In genomic region chr12:34170601-34171000, GRCm38 (mm10) we compare ENCODE assay signal across 20 mouse cellular contexts.
DNase-seq lines count a peak whose midpoint lies in the region; ATAC-seq lines count a peak whose summit lies in the region.
"Had no signal": no experiment of that assay in that cellular context is flagged by ENCODE, and none has a peak within 500 bp of the region (broad histone marks: within the 10 kb centered on the region; RNA-seq: fewer than 3 reads in every experiment).

No protein-coding gene starts in this region.

- WGBS in neural tube, embryonic 11.5 days: 69% methylated on average over 3 of the region's 3 CpGs
- WGBS in embryonic facial prominence, embryonic 12.5 days: 29% methylated on average over 3 of the region's 3 CpGs
- WGBS in limb, embryonic 12.5 days: 14% methylated on average over 3 of the region's 3 CpGs

- H3K4me2 ChIP-seq in neural tube, embryonic 11.5 days (ENCODE audit: low read depth): no peak overlapping the region
- no peak overlapping the region for H3K4me2 ChIP-seq in embryonic facial prominence, embryonic 12.5 days (replicated peaks)
- no peak overlapping the region for H3K4me2 ChIP-seq in limb, embryonic 12.5 days
- H3K4me2 ChIP-seq: hindbrain, embryonic 14.5 days; neural tube, embryonic 15.5 days; stomach, embryonic 15.5 days had no signal

- ATAC-seq in neural tube, embryonic 11.5 days (ENCODE audit: insufficient read depth, low FRiP score, low TSS enrichment): no peak
- no peak for ATAC-seq in embryonic facial prominence, embryonic 12.5 days (ENCODE audit: insufficient number of reproducible peaks, insufficient read depth, low FRiP score, low TSS enrichment)
- ATAC-seq in limb, embryonic 12.5 days (ENCODE audit: insufficient number of reproducible peaks, insufficient read depth, low FRiP score, low TSS enrichment, low read depth): 0 out of 2 replicates have a peak, but pooled peaks have one; percentile 81
- ATAC-seq: intestine, embryonic 16.5 days; liver, postnatal 0 days had no signal

- no peak overlapping the region for H3K4me3 ChIP-seq in neural tube, embryonic 11.5 days (ENCODE audit: low read depth, low read length)
- H3K4me3 ChIP-seq in embryonic facial prominence, embryonic 12.5 days: no peak overlapping the region
- no peak overlapping the region for H3K4me3 ChIP-seq in limb, embryonic 12.5 days (replicated peaks)
- H3K4me3 ChIP-seq: heart, adult 2 months; neural tube, embryonic 15.5 days; stomach, embryonic 15.5 days had no signal

- H3K36me3 ChIP-seq in neural tube, embryonic 11.5 days (ENCODE audit: control insufficient read depth, insufficient read depth, low read length): no peaks in the 10 kb centered on the region
- no peaks in the 10 kb centered on the region for H3K36me3 ChIP-seq in embryonic facial prominence, embryonic 12.5 days
- no peaks in the 10 kb centered on the region for H3K36me3 ChIP-seq in limb, embryonic 12.5 days
- H3K36me3 ChIP-seq: neural tube, embryonic 15.5 days; stomach, embryonic 15.5 days had no signal

- peak; percentile 17 for DNase-seq in neural tube, embryonic 11.5 days (ENCODE audit: low spot score)
- no peak for DNase-seq in neural tube, embryonic 10.5 days (ENCODE audit: extremely low spot score, low spot score)
- DNase-seq in thymus, postnatal 25 days: no peak
- no peak for DNase-seq in urinary bladder, postnatal 4 days (ENCODE audit: low spot score in 2 of 2)
- DNase-seq in gastrocnemius, postnatal 10 days: no peak
- DNase-seq: adrenal gland, adult 8-10 months; cerebellum, postnatal 10 days; heart, adult 2 months; kidney, postnatal 36 days; liver, postnatal 0 days; lung, postnatal 14 days; midbrain, embryonic 14.5 days; right cerebral cortex, postnatal 25 days; thymus, adult 18-20 months had no signal

- H3K27ac ChIP-seq in neural tube, embryonic 11.5 days (ENCODE audit: low read depth, low read length): no peak overlapping the region
- H3K27ac ChIP-seq in embryonic facial prominence, embryonic 12.5 days: peak overlapping the region; percentile 54; the same call in 1 of the 2 replicates
- H3K27ac ChIP-seq in limb, embryonic 12.5 days: 0 out of 2 replicates have a peak overlapping the region, but pooled peaks have one; percentile 46
- H3K27ac ChIP-seq: heart, adult 2 months; hindbrain, embryonic 14.5 days; neural tube, embryonic 15.5 days; stomach, embryonic 15.5 days had no signal

- H3K9me3 ChIP-seq in neural tube, embryonic 11.5 days (ENCODE audit: control insufficient read depth, low read length): no peaks in the 10 kb centered on the region
- no peaks in the 10 kb centered on the region for H3K9me3 ChIP-seq in embryonic facial prominence, embryonic 12.5 days
- no peaks in the 10 kb centered on the region for H3K9me3 ChIP-seq in limb, embryonic 12.5 days
- H3K9me3 ChIP-seq: neural tube, embryonic 15.5 days; stomach, embryonic 15.5 days had no signal

- H3K9ac ChIP-seq in neural tube, embryonic 11.5 days (ENCODE audit: low read length): no peak overlapping the region
- no peak overlapping the region for H3K9ac ChIP-seq in embryonic facial prominence, embryonic 12.5 days
- H3K9ac ChIP-seq in limb, embryonic 12.5 days (replicated peaks): no peak overlapping the region
- H3K9ac ChIP-seq: hindbrain, embryonic 14.5 days; liver, postnatal 0 days; neural tube, embryonic 15.5 days; stomach, embryonic 15.5 days had no signal

- H3K27me3 ChIP-seq in neural tube, embryonic 11.5 days (ENCODE audit: control insufficient read depth, insufficient read depth, low read length): no peaks in the 10 kb centered on the region
- no peaks in the 10 kb centered on the region for H3K27me3 ChIP-seq in embryonic facial prominence, embryonic 12.5 days
- no peaks in the 10 kb centered on the region for H3K27me3 ChIP-seq in limb, embryonic 12.5 days
- H3K27me3 ChIP-seq: neural tube, embryonic 15.5 days; stomach, embryonic 15.5 days had no signal

- no peaks in the 10 kb centered on the region for H3K4me1 ChIP-seq in neural tube, embryonic 11.5 days (ENCODE audit: control insufficient read depth, insufficient read depth, low read length)
- H3K4me1 ChIP-seq in embryonic facial prominence, embryonic 12.5 days: no peaks in the 10 kb centered on the region; the same call in 1 of the 2 replicates
- H3K4me1 ChIP-seq in limb, embryonic 12.5 days (replicated peaks): 0 out of 2 replicates have a peak, but pooled peaks cover 7% of the 10 kb centered on the region
- H3K4me1 ChIP-seq: neural tube, embryonic 15.5 days; stomach, embryonic 15.5 days had no signal
